Mouse (Mus musculus) G1E (cell line): Measurements from ENCODE around the gene Art3. TPM values are rescaled to one million over a fixed set of nuclear protein-coding genes. Genes with fewer than 3 reads are reported as not detected.

ENCODE experiments used
- ATAC-seq: 2 replicates; pipeline ENCODE4 v1.8.0; 2016; ENCODE audit warnings: mild to moderate bottlenecking; ENCODE audit not compliant: insufficient number of reproducible peaks, poor library complexity, low FRiP score, severe bottlenecking; ENCODE audit errors: extremely low read depth
- DNase-seq: peaks from one replicate; pipeline ENCODE4 v3.0.0; 2012; ENCODE audit warnings: low spot score
- H3K27me3 ChIP-seq: 2 replicates; pipeline ENCODE4 v1.6.1; 2012; ENCODE audit warnings: mild to moderate bottlenecking, low read length, inconsistent platforms; ENCODE audit not compliant: insufficient read depth
- H3K36me3 ChIP-seq: replicated peaks from 2 replicates; pipeline ENCODE3; 2012; ENCODE audit warnings: mild to moderate bottlenecking, inconsistent platforms
- H3K4me1 ChIP-seq: 2 replicates; pipeline ENCODE4 v1.6.1; 2012; ENCODE audit warnings: low read depth, low read length, inconsistent platforms, mixed read lengths; ENCODE audit not compliant: insufficient read depth
- H3K4me3 ChIP-seq: 2 replicates; pipeline ENCODE4 v1.5.1; 2012; ENCODE audit warnings: low read depth, mild to moderate bottlenecking, inconsistent platforms, low read length, moderate library complexity, mixed read lengths
- H3K9me3 ChIP-seq: replicated peaks from 2 replicates; pipeline ENCODE4 v1.6.1; 2012; ENCODE audit warnings: inconsistent platforms
- CTCF ChIP-seq: IDR thresholded peaks from 2 replicates; pipeline ENCODE4 v1.5.1; 2012; ENCODE audit warnings: low read depth, low read length, inconsistent platforms, mixed read lengths
- GATA1 ChIP-seq: IDR thresholded peaks from 2 replicates; pipeline ENCODE4 v1.6.1; 2012; ENCODE audit warnings: borderline replicate concordance, low read length, inconsistent platforms, mixed read lengths
- GATA2 ChIP-seq: IDR thresholded peaks from 2 replicates; pipeline ENCODE4 v1.6.1; 2012; ENCODE audit warnings: low read depth, low read length, inconsistent platforms, borderline replicate concordance
- POLR2AphosphoS5 ChIP-seq: IDR thresholded peaks from 2 replicates; pipeline ENCODE4 v1.6.1; 2012; ENCODE audit warnings: low read depth, low read length, inconsistent platforms; ENCODE audit not compliant: insufficient replicate concordance
- TAL1 ChIP-seq: conservative IDR thresholded peaks from 2 replicates; pipeline ENCODE4 v1.6.1; 2012; ENCODE audit warnings: low read depth, low read length, inconsistent platforms, mixed read lengths
- polyA plus RNA-seq: library from polyadenylated mRNA; stranded (reverse); fragments of >175 nt; gene quantifications from 2 replicates; pipeline ENCODE4 v1.2.3, GENCODE M21; 2012
- total RNA-seq, 2 experiments: library from RNA; stranded (forward) in 1 of 2; stranded (reverse) in 1 of 2; fragments of 200-1000 nt in 1 of 2; fragments of >200 nt in 1 of 2; fragmentation: Nextera tagmentation in 1 of 2; gene quantifications; 2 replicates each; pipeline ENCODE4 v1.2.3; 2014 to 2017

Art3 gene
- total and polyA plus RNA-seq, 3 experiments: 0.22 TPM; not detected in 2

- Histone ChIP-seq H3K4me1 (peaks cover 19% of the 10 kb centered on the region), H3K4me3 (no peak overlapping the region), H3K9me3 (peaks cover 7% of the 10 kb centered on the region), H3K27me3 (no peaks in the 10 kb centered on the region), H3K36me3 (peaks cover 48% of the 10 kb centered on the region)
- DNase-seq: no peak
- ATAC-seq: no peak
- TF ChIP-seq GATA2 (no peak), POLR2AphosphoS5 (no peak), TAL1 (no peak), CTCF (no peak), GATA1 (no peak)
These were observed 99.1 kb downstream of the Art3 start for GRCm38 (mm10) chr5:92430723-92431122.

GRCm38 (mm10) chr5:92431611-92432010 is 100.0 kb downstream of the Art3 start:
- no peaks in the 10 kb centered on the region for H3K27me3 ChIP-seq
- TF ChIP-seq GATA2 (no peak), GATA1 (no peak), CTCF (no peak), POLR2AphosphoS5 (no peak), TAL1 (no peak)
- H3K4me1 ChIP-seq: peaks cover 24% of the 10 kb centered on the region
- H3K9me3 ChIP-seq: peaks cover 7% of the 10 kb centered on the region
- ATAC-seq (no peak), DNase-seq (no peak)
- H3K4me3 ChIP-seq: no peak overlapping the region
- peaks cover 44% of the 10 kb centered on the region for H3K36me3 ChIP-seq

- DNase-seq: peak; percentile 27
- no peaks in the 10 kb centered on the region for H3K9me3 ChIP-seq
- peaks cover 39% of the 10 kb centered on the region for H3K4me1 ChIP-seq
- peaks cover 25% of the 10 kb centered on the region for H3K36me3 ChIP-seq
- TF ChIP-seq GATA1 (no peak), GATA2 (no peak), TAL1 (no peak), CTCF (no peak), POLR2AphosphoS5 (no peak)
- no peak for ATAC-seq
- peak overlapping the region; percentile 92 for H3K4me3 ChIP-seq
- no peaks in the 10 kb centered on the region for H3K27me3 ChIP-seq
These were observed 102.4 kb downstream of the Art3 start for GRCm38 (mm10) chr5:92434070-92434469.

- Histone ChIP-seq H3K36me3 (peaks cover 20% of the 10 kb centered on the region), H3K4me1 (peaks cover 44% of the 10 kb centered on the region), H3K4me3 (peak overlapping the region; percentile 92), H3K27me3 (no peaks in the 10 kb centered on the region), H3K9me3 (no peaks in the 10 kb centered on the region)
- TF ChIP-seq TAL1: no peak
- no peak for TF ChIP-seq GATA1
- no peak for TF ChIP-seq CTCF
- no peak for TF ChIP-seq GATA2
- TF ChIP-seq POLR2AphosphoS5: no peak
- ATAC-seq (no peak), DNase-seq (peak; percentile 42)
These were observed 103.0 kb downstream of the Art3 start for GRCm38 (mm10) chr5:92434571-92434985.

- no peaks in the 10 kb centered on the region for H3K27me3 ChIP-seq
- no peak for TF ChIP-seq GATA1
- TF ChIP-seq POLR2AphosphoS5: peak; percentile 42; the same call in 1 of the 2 replicates
- TF ChIP-seq GATA2: no peak
- ATAC-seq: peak; percentile 98
- peak; percentile 87 for DNase-seq
- peaks cover 19% of the 10 kb centered on the region for H3K36me3 ChIP-seq
- H3K4me1 ChIP-seq: peaks cover 45% of the 10 kb centered on the region
- no peaks in the 10 kb centered on the region for H3K9me3 ChIP-seq
- H3K4me3 ChIP-seq: peak within 1 kb of the TSS; percentile 92
These were observed 103.5 kb downstream of the Art3 start, which contains the start of gene Nup54 for GRCm38 (mm10) chr5:92435025-92435584. TSS of gene Nup54 (minus strand) at chr5:92435219.

DNA sequence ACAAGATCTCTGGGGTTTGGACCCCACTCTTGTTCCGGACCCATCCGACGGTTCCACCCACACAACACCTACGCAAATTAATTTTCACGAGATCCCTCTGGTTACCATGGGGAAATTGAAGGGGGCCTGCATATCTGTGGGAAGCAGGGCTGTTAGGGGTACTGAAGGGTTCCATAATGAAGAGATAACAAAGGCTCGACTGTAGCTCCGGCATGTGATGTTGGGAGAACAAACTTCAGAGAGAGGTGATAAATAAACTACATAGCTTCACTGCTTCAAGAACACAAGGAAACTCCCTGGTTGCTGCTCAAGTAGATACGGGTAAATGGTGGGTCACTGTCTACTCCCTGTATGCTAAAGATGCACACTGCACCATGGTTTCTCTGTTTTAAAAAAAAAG is 106.9 kb downstream of the Art3 start:
- 0 out of 2 replicates have a peak, but pooled peaks have one; percentile 7 for TF ChIP-seq TAL1
- no peak for TF ChIP-seq GATA2
- ATAC-seq: no peak
- Histone ChIP-seq H3K9me3 (no peaks in the 10 kb centered on the region), H3K4me1 (peaks cover 45% of the 10 kb centered on the region), H3K27me3 (no peaks in the 10 kb centered on the region), H3K36me3 (peaks cover 27% of the 10 kb centered on the region), H3K4me3 (no peak overlapping the region; the same call in 1 of the 2 replicates)
- DNase-seq: no peak

DNA sequence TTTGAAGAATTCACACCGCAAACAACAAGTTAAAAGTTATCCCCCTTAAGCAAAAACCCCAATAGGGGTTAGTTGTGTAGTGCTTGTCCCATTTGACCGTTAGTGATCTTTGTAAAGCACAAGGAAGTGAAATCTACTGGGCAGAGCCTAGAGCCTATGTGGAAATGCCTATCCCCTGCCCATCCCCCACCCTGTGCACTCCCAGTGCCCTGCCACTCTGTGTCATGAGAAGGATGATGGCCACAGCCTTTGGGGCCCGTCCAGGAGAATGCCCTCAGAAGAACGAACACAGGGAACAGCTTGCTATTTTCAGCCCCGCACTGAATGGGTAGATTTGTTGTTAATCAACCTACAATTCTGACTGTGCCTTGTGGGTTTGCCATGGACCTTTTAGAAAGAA is 109.9 kb downstream of the Art3 start:
- Histone ChIP-seq H3K36me3 (peaks cover 53% of the 10 kb centered on the region), H3K27me3 (no peaks in the 10 kb centered on the region), H3K9me3 (no peaks in the 10 kb centered on the region), H3K4me1 (peaks cover 35% of the 10 kb centered on the region), H3K4me3 (no peak overlapping the region)
- ATAC-seq (no peak), DNase-seq (no peak)
- TF ChIP-seq TAL1 (no peak), POLR2AphosphoS5 (no peak), CTCF (no peak), GATA1 (no peak), GATA2 (no peak)
